Mouse (Mus musculus) retina, postnatal 7 days (tissue): ENCODE results near the gene Prrxl1.

Source experiments
- DNase-seq: peaks from one replicate; pipeline ENCODE4 v3.0.0-alpha.2; 2012; ENCODE audit warnings: low read depth, low spot score

Prrxl1 gene

GRCm38 (mm10) chr14:32627271-32627670, 28.1 kb downstream of the Prrxl1 start:
- DNase-seq, result no peak

GRCm38 (mm10) chr14:32628584-32628983, 29.4 kb downstream of the Prrxl1 start:
- no peak for DNase-seq

- DNase-seq, result no peak
These were observed 33.8 kb downstream of the Prrxl1 start for GRCm38 (mm10) chr14:32632908-32633600.

GRCm38 (mm10) chr14:32634015-32634682, 34.9 kb downstream of the Prrxl1 start:
- DNase-seq, result no peak

- DNase-seq, result no peak
These were observed 39.3 kb downstream of the Prrxl1 start for GRCm38 (mm10) chr14:32638485-32638884.

- DNase-seq, result no peak
These were observed 60.6 kb downstream of the Prrxl1 start for GRCm38 (mm10) chr14:32659781-32660180.

GRCm38 (mm10) chr14:32663099-32663498, 63.9 kb downstream of the Prrxl1 start:
- DNase-seq, result no peak

- DNase-seq, result no peak
These were observed 74.0 kb downstream of the Prrxl1 start for GRCm38 (mm10) chr14:32673178-32673577.

GRCm38 (mm10) chr14:32678565-32678964, 79.4 kb downstream of the Prrxl1 start:
- no peak for DNase-seq

- no peak for DNase-seq
These were observed 82.4 kb downstream of the Prrxl1 start for GRCm38 (mm10) chr14:32681603-32682002.

GRCm38 (mm10) chr14:32682536-32682935, 83.3 kb downstream of the Prrxl1 start:
- DNase-seq, result no peak

- no peak for DNase-seq
These were observed 84.1 kb downstream of the Prrxl1 start for GRCm38 (mm10) chr14:32683251-32683838.

- DNase-seq, result no peak
These were observed 85.0 kb downstream of the Prrxl1 start for GRCm38 (mm10) chr14:32683982-32684734.

GRCm38 (mm10) chr14:32684735-32685105, 85.5 kb downstream of the Prrxl1 start:
- no peak for DNase-seq

GRCm38 (mm10) chr14:32685124-32685826, 86.1 kb downstream of the Prrxl1 start, which contains the start of gene 3425401B19Rik:
TSS of gene 3425401B19Rik (minus strand) at chr14:32685293.
- DNase-seq, result no peak

GRCm38 (mm10) chr14:32695906-32696305, 96.7 kb downstream of the Prrxl1 start:
- DNase-seq, result no peak

GRCm38 (mm10) chr14:32696344-32696743, 97.1 kb downstream of the Prrxl1 start:
- DNase-seq, result no peak

GRCm38 (mm10) chr14:32697774-32698173, 98.6 kb downstream of the Prrxl1 start:
- no peak for DNase-seq

- DNase-seq, result no peak
These were observed 99.3 kb downstream of the Prrxl1 start for GRCm38 (mm10) chr14:32698556-32698955.
